8 mouse cellular contexts compared by ENCODE assay signal in genomic region chr9:106675480-106675879, GRCm38 (mm10). TPM values are rescaled to one million over a fixed set of nuclear protein-coding genes. Genes with fewer than 3 reads are reported as not detected.
A peak's percentile ranks its signal among the peaks of the same experiment; 100 is the strongest.
DNase-seq lines count a peak whose midpoint lies in the region; ATAC-seq and TF ChIP-seq lines count a peak whose summit lies in the region.

No protein-coding gene starts in this region.

- intact Hi-C loops in heart, adult 2 months (cut with DNase I) = no loop called here

- no peak for TF ChIP-seq POLR2A in heart, adult 2 months (IDR thresholded peaks at IDR 0.05; ENCODE audit: insufficient read depth, low read depth, low read length)

- no peak overlapping the region for H3K4me2 ChIP-seq in embryonic facial prominence, embryonic 11.5 days (ENCODE audit: low read depth, low read length)
- H3K4me2 ChIP-seq in kidney, embryonic 14.5 days (replicated peaks; ENCODE audit: low read depth, low read length) = no peak overlapping the region
- no peak overlapping the region for H3K4me2 ChIP-seq in limb, embryonic 13.5 days (replicated peaks)

- H3K79me2 ChIP-seq in heart, adult 2 months (replicated peaks; ENCODE audit: control insufficient read depth, insufficient read depth, low read length) = no peaks in the 10 kb centered on the region

- H3K4me3 ChIP-seq in embryonic facial prominence, embryonic 11.5 days (ENCODE audit: low read depth, low read length) = no peak overlapping the region
- no peak overlapping the region for H3K4me3 ChIP-seq in heart, adult 2 months
- H3K4me3 ChIP-seq in kidney, embryonic 14.5 days (ENCODE audit: low read length) = no peak overlapping the region
- no peak overlapping the region for H3K4me3 ChIP-seq in limb, embryonic 13.5 days

- no peaks in the 10 kb centered on the region for H3K4me1 ChIP-seq in embryonic facial prominence, embryonic 11.5 days (ENCODE audit: control insufficient read depth, insufficient read depth, low read length)
- no peaks in the 10 kb centered on the region for H3K4me1 ChIP-seq in heart, adult 2 months (ENCODE audit: control insufficient read depth, insufficient read depth, low read length)
- no peaks in the 10 kb centered on the region for H3K4me1 ChIP-seq in kidney, embryonic 14.5 days (ENCODE audit: control insufficient read depth, insufficient read depth, low read length)
- no peaks in the 10 kb centered on the region for H3K4me1 ChIP-seq in limb, embryonic 13.5 days

- no peaks in the 10 kb centered on the region for H3K27me3 ChIP-seq in embryonic facial prominence, embryonic 11.5 days (ENCODE audit: control insufficient read depth, insufficient read depth, low read length)
- H3K27me3 ChIP-seq in heart, adult 2 months (ENCODE audit: control insufficient read depth, insufficient read depth, low read length) = no peaks in the 10 kb centered on the region
- H3K27me3 ChIP-seq in kidney, embryonic 14.5 days (ENCODE audit: control insufficient read depth, insufficient read depth, low read length) = no peaks in the 10 kb centered on the region
- H3K27me3 ChIP-seq in limb, embryonic 13.5 days = no peaks in the 10 kb centered on the region

- TF ChIP-seq EP300 in heart, adult 2 months (IDR thresholded peaks at IDR 0.05; ENCODE audit: insufficient read depth, low read depth, low read length) = peak; percentile 78

- TF ChIP-seq CTCF in heart, adult 2 months (IDR thresholded peaks at IDR 0.05) = peak; percentile 99

- H3K9me3 ChIP-seq in embryonic facial prominence, embryonic 11.5 days (replicated peaks; ENCODE audit: control insufficient read depth, low read length) = no peaks in the 10 kb centered on the region
- no peaks in the 10 kb centered on the region for H3K9me3 ChIP-seq in kidney, embryonic 14.5 days (ENCODE audit: control insufficient read depth, low read length)
- no peaks in the 10 kb centered on the region for H3K9me3 ChIP-seq in limb, embryonic 13.5 days

- peak; percentile 66; the same call in 1 of the 2 replicates for ATAC-seq in embryonic facial prominence, embryonic 11.5 days (replicated peaks; ENCODE audit: insufficient number of reproducible peaks, low FRiP score, low TSS enrichment, low read depth)
- peak; percentile 82 for ATAC-seq in kidney, embryonic 14.5 days (ENCODE audit: low FRiP score, low TSS enrichment)
- ATAC-seq in limb, embryonic 13.5 days (ENCODE audit: low FRiP score, low read depth) = peak; percentile 71; the same call in 1 of the 2 replicates
- peak; percentile 80 for ATAC-seq in monocyte, adult 5-6 weeks (replicated peaks; ENCODE audit: insufficient number of reproducible peaks, low FRiP score, low TSS enrichment, poor library complexity, severe bottlenecking)

- H3K9ac ChIP-seq in embryonic facial prominence, embryonic 11.5 days (replicated peaks; ENCODE audit: low read length) = no peak overlapping the region
- H3K9ac ChIP-seq in heart, adult 2 months (ENCODE audit: low read depth, low read length) = no peak overlapping the region
- no peak overlapping the region for H3K9ac ChIP-seq in kidney, embryonic 14.5 days (ENCODE audit: low read depth, low read length)
- no peak overlapping the region for H3K9ac ChIP-seq in limb, embryonic 13.5 days

- no peak overlapping the region for H3K27ac ChIP-seq in embryonic facial prominence, embryonic 11.5 days (replicated peaks; ENCODE audit: low read depth, low read length)
- no peak overlapping the region for H3K27ac ChIP-seq in heart, adult 2 months
- H3K27ac ChIP-seq in kidney, embryonic 14.5 days (ENCODE audit: low read depth, low read length) = no peak overlapping the region
- H3K27ac ChIP-seq in limb, embryonic 13.5 days = no peak overlapping the region

- peak; percentile 89 for DNase-seq in 3T3-L1 (ENCODE audit: low read depth, low spot score)
- DNase-seq in adrenal gland, postnatal 14 days = peak; percentile 84
- DNase-seq in embryonic facial prominence, embryonic 11.5 days (ENCODE audit: low spot score) = peak; percentile 83
- peak; percentile 78 to 86 for DNase-seq in heart, adult 2 months
- DNase-seq in spleen, postnatal 14 days (ENCODE audit: low spot score in 2 of 2) = peak; percentile 57 to 72

- no peaks in the 10 kb centered on the region; the same call in none of the 2 replicates for H3K36me3 ChIP-seq in embryonic facial prominence, embryonic 11.5 days (replicated peaks; ENCODE audit: control insufficient read depth, insufficient read depth, low read depth, low read length)
- no peaks in the 10 kb centered on the region for H3K36me3 ChIP-seq in heart, adult 2 months (ENCODE audit: control insufficient read depth, insufficient read depth, low read length)
- peaks cover 40% of the 10 kb centered on the region for H3K36me3 ChIP-seq in kidney, embryonic 14.5 days (ENCODE audit: control insufficient read depth, insufficient read depth, low read length)
- peaks cover 83% of the 10 kb centered on the region for H3K36me3 ChIP-seq in limb, embryonic 13.5 days

- 3% methylated on average over 1 of the region's 1 CpGs for whole genome bisulfite sequencing in embryonic facial prominence, embryonic 11.5 days
- WGBS in heart, adult 2 months = 0% methylated on average over 1 of the region's 1 CpGs
- WGBS in kidney, embryonic 14.5 days = 0% methylated on average over 1 of the region's 1 CpGs
- WGBS in limb, embryonic 13.5 days = 0% methylated on average over 1 of the region's 1 CpGs

RNA-seq across cellular contexts. Expression of gene Tex264, which starts 10.2 kb away (rescaled TPM):
- 92.3 and 93.9 TPM in 2 replicates for total RNA-seq in adrenal gland, postnatal 14 days (2021)
- polyA plus RNA-seq in embryonic facial prominence, embryonic 11.5 days (2014; fragmentation: Nextera tagmentation; extraction: Ambion mirVana) = 32.1 and 32.4 TPM in 2 replicates
- total RNA-seq in heart, adult 2 months (2021) = 10 to 100 TPM; 40.3 to 47.6 TPM
- 62.1 and 69.2 TPM in 2 replicates for polyA plus RNA-seq in heart, adult 2 months (2012; rRNA removed)
- 42.5 and 58.2 TPM in 2 replicates for polyA plus RNA-seq in kidney, embryonic 14.5 days (2014; fragmentation: Nextera tagmentation; extraction: Ambion mirVana)
- 55.7 and 61.5 TPM in 2 replicates for polyA plus RNA-seq in limb, embryonic 13.5 days (2015; fragmentation: Nextera tagmentation; extraction: Ambion mirVana)
- total RNA-seq in monocyte, adult 5-6 weeks (2017) = 17.0 to 22.9 TPM (median 19.3 TPM) in 3 replicates

RNA-seq across cellular contexts. Expression of gene Grm2, which starts 19.6 kb away (rescaled TPM):
- total RNA-seq in adrenal gland, postnatal 14 days (2021) = not detected in 2 replicates
- polyA plus RNA-seq in embryonic facial prominence, embryonic 11.5 days (2014; fragmentation: Nextera tagmentation; extraction: Ambion mirVana) = 3.6 TPM in 2 replicates
- not detected for total RNA-seq in heart, adult 2 months (2021)
- 0.09 TPM in 1 of 2 replicates, not detected in the other for polyA plus RNA-seq in heart, adult 2 months (2012; rRNA removed)
- not detected in 2 replicates for polyA plus RNA-seq in kidney, embryonic 14.5 days (2014; fragmentation: Nextera tagmentation; extraction: Ambion mirVana)
- 0.11 TPM in 1 of 2 replicates, not detected in the other for polyA plus RNA-seq in limb, embryonic 13.5 days (2015; fragmentation: Nextera tagmentation; extraction: Ambion mirVana)
- total RNA-seq in monocyte, adult 5-6 weeks (2017) = not detected in 3 replicates

RNA-seq across cellular contexts. Expression of gene Iqcf6, which starts 49.1 kb away (rescaled TPM):
- not detected in 2 replicates for total RNA-seq in adrenal gland, postnatal 14 days (2021)
- polyA plus RNA-seq in embryonic facial prominence, embryonic 11.5 days (2014; fragmentation: Nextera tagmentation; extraction: Ambion mirVana) = not detected in 2 replicates
- total RNA-seq in heart, adult 2 months (2021) = not detected
- not detected in 2 replicates for polyA plus RNA-seq in heart, adult 2 months (2012; rRNA removed)
- not detected in 2 replicates for polyA plus RNA-seq in kidney, embryonic 14.5 days (2014; fragmentation: Nextera tagmentation; extraction: Ambion mirVana)
- polyA plus RNA-seq in limb, embryonic 13.5 days (2015; fragmentation: Nextera tagmentation; extraction: Ambion mirVana) = not detected in 2 replicates
- not detected in 3 replicates for total RNA-seq in monocyte, adult 5-6 weeks (2017)
